16 mouse cellular contexts compared by ENCODE assay signal in genomic region chr1:135725324-135725723, GRCm38 (mm10). TPM values are rescaled to one million over a fixed set of nuclear protein-coding genes. Genes with fewer than 3 reads are reported as not detected.
DNase-seq lines count a peak whose midpoint lies in the region; ATAC-seq and TF ChIP-seq lines count a peak whose summit lies in the region.
"Had no signal": no experiment of that assay in that cellular context is flagged by ENCODE, and none has a peak within 500 bp of the region (broad histone marks: within the 10 kb centered on the region; RNA-seq: fewer than 3 reads in every experiment).

No protein-coding gene starts in this region.

- 90% methylated on average over 6 of the region's 6 CpGs for WGBS in heart, embryonic 16.5 days
- WGBS in lung, embryonic 16.5 days: 88% methylated on average over 6 of the region's 6 CpGs
- 85% methylated on average over 6 of the region's 6 CpGs for WGBS in stomach, postnatal 0 days
- WGBS in midbrain, embryonic 14.5 days: 95% methylated on average over 6 of the region's 6 CpGs

- no peak overlapping the region for H3K4me3 ChIP-seq in heart, embryonic 16.5 days (ENCODE audit: low read length)
- H3K4me3 ChIP-seq in lung, embryonic 16.5 days (ENCODE audit: low read length): no peak overlapping the region
- no peak overlapping the region for H3K4me3 ChIP-seq in stomach, postnatal 0 days (ENCODE audit: low read depth, low read length)
- H3K4me3 ChIP-seq in midbrain, embryonic 14.5 days (replicated peaks; ENCODE audit: low read depth, low read length): no peak overlapping the region
- H3K4me3 ChIP-seq: hindbrain, embryonic 12.5 days; neural tube, embryonic 12.5 days had no signal

- no peaks in the 10 kb centered on the region for H3K27me3 ChIP-seq in heart, embryonic 16.5 days (ENCODE audit: control insufficient read depth, insufficient read depth, low read length)
- no peaks in the 10 kb centered on the region for H3K27me3 ChIP-seq in lung, embryonic 16.5 days (ENCODE audit: control insufficient read depth, insufficient read depth, low read depth, low read length)
- no peaks in the 10 kb centered on the region for H3K27me3 ChIP-seq in stomach, postnatal 0 days (ENCODE audit: control insufficient read depth, insufficient read depth, low read length)
- no peaks in the 10 kb centered on the region for H3K27me3 ChIP-seq in midbrain, embryonic 14.5 days (ENCODE audit: control insufficient read depth, insufficient read depth, low read length)
- H3K27me3 ChIP-seq: hindbrain, embryonic 12.5 days; neural tube, embryonic 12.5 days had no signal

- no peaks in the 10 kb centered on the region for H3K36me3 ChIP-seq in heart, embryonic 16.5 days (ENCODE audit: control insufficient read depth, insufficient read depth)
- H3K36me3 ChIP-seq in lung, embryonic 16.5 days (ENCODE audit: control insufficient read depth, insufficient read depth, low read length): no peaks in the 10 kb centered on the region
- H3K36me3 ChIP-seq in stomach, postnatal 0 days (ENCODE audit: control insufficient read depth, insufficient read depth, low read length): no peaks in the 10 kb centered on the region
- no peaks in the 10 kb centered on the region for H3K36me3 ChIP-seq in midbrain, embryonic 14.5 days (ENCODE audit: control insufficient read depth, insufficient read depth, low read length)
- H3K36me3 ChIP-seq: hindbrain, embryonic 12.5 days; neural tube, embryonic 12.5 days had no signal

- H3K9me3 ChIP-seq in heart, embryonic 16.5 days (replicated peaks; ENCODE audit: control insufficient read depth, low read length): no peaks in the 10 kb centered on the region
- H3K9me3 ChIP-seq in lung, embryonic 16.5 days (ENCODE audit: control insufficient read depth, low read length): no peaks in the 10 kb centered on the region
- no peaks in the 10 kb centered on the region for H3K9me3 ChIP-seq in stomach, postnatal 0 days (ENCODE audit: control insufficient read depth, low read length)
- no peaks in the 10 kb centered on the region for H3K9me3 ChIP-seq in midbrain, embryonic 14.5 days (ENCODE audit: control insufficient read depth, low read length)
- H3K9me3 ChIP-seq: hindbrain, embryonic 12.5 days; neural tube, embryonic 12.5 days had no signal

- TF ChIP-seq CTCF in stomach, postnatal 0 days (IDR thresholded peaks at IDR 0.05; ENCODE audit: low read depth): no peak

- DNase-seq in heart, adult 18-20 months: no peak
- no peak for DNase-seq in lung, postnatal 4 days
- DNase-seq in stomach, postnatal 0 days (ENCODE audit: low spot score): no peak
- DNase-seq in adrenal gland, postnatal 36 days: no peak
- no peak for DNase-seq in midbrain, embryonic 14.5 days
- DNase-seq: cerebellum, adult 11 months; cerebellum, postnatal 25 days; kidney, adult 18-20 months; layer of hippocampus, postnatal 36 days; liver; lung, adult 2 months; right cerebral cortex, postnatal 14 days had no signal

- H3K4me1 ChIP-seq in heart, embryonic 16.5 days (ENCODE audit: control insufficient read depth, insufficient read depth, low read length): peaks cover 25% of the 10 kb centered on the region
- H3K4me1 ChIP-seq in lung, embryonic 16.5 days (replicated peaks; ENCODE audit: control insufficient read depth, insufficient read depth, low read length): peaks cover 15% of the 10 kb centered on the region
- no peaks in the 10 kb centered on the region; the same call in 1 of the 2 replicates for H3K4me1 ChIP-seq in stomach, postnatal 0 days (replicated peaks; ENCODE audit: control insufficient read depth, insufficient read depth)
- peaks cover 5% of the 10 kb centered on the region; the same call in 1 of the 2 replicates for H3K4me1 ChIP-seq in midbrain, embryonic 14.5 days (ENCODE audit: control insufficient read depth, insufficient read depth, low read length)

- TF ChIP-seq EP300 in stomach, postnatal 0 days (optimal IDR thresholded peaks at IDR 0.05): no peak

- no peak for ATAC-seq in heart, embryonic 16.5 days (replicated peaks; ENCODE audit: extremely low read depth, insufficient read depth, low FRiP score)
- ATAC-seq in lung, embryonic 16.5 days (ENCODE audit: low read depth): no peak
- ATAC-seq in stomach, postnatal 0 days (ENCODE audit: low FRiP score, low TSS enrichment): no peak
- ATAC-seq in midbrain, embryonic 14.5 days (ENCODE audit: low FRiP score, low TSS enrichment): no peak

- peak overlapping the region; percentile 46; the same call in 1 of the 2 replicates for H3K27ac ChIP-seq in heart, embryonic 16.5 days (ENCODE audit: low read length)
- peak overlapping the region; percentile 7; the same call in 1 of the 2 replicates for H3K27ac ChIP-seq in lung, embryonic 16.5 days (ENCODE audit: low read length)
- 0 out of 2 replicates have a peak overlapping the region, but pooled peaks have one; percentile 13 for H3K27ac ChIP-seq in stomach, postnatal 0 days (replicated peaks)
- H3K27ac ChIP-seq in midbrain, embryonic 14.5 days (replicated peaks; ENCODE audit: low read depth, low read length): no peak overlapping the region
- H3K27ac ChIP-seq: hindbrain, embryonic 12.5 days; neural tube, embryonic 12.5 days had no signal

- H3K9ac ChIP-seq in heart, embryonic 16.5 days (ENCODE audit: low read length): no peak overlapping the region
- no peak overlapping the region for H3K9ac ChIP-seq in lung, embryonic 16.5 days (ENCODE audit: low read length)
- H3K9ac ChIP-seq in stomach, postnatal 0 days (ENCODE audit: low read length): no peak overlapping the region
- H3K9ac ChIP-seq in midbrain, embryonic 14.5 days (replicated peaks; ENCODE audit: low read length): no peak overlapping the region
- H3K9ac ChIP-seq: hindbrain, embryonic 12.5 days; neural tube, embryonic 12.5 days had no signal

- no peak overlapping the region for H3K4me2 ChIP-seq in heart, embryonic 16.5 days (ENCODE audit: low read depth, low read length)
- no peak overlapping the region for H3K4me2 ChIP-seq in lung, embryonic 16.5 days (ENCODE audit: low read depth, low read length)
- H3K4me2 ChIP-seq in stomach, postnatal 0 days (replicated peaks; ENCODE audit: low read depth): no peak overlapping the region
- no peak overlapping the region for H3K4me2 ChIP-seq in midbrain, embryonic 14.5 days (ENCODE audit: low read length)
- H3K4me2 ChIP-seq: hindbrain, embryonic 12.5 days; neural tube, embryonic 12.5 days had no signal

RNA-seq across cellular contexts. Expression of gene Csrp1, which starts 5.5 kb away (rescaled TPM):
- polyA plus RNA-seq in heart, embryonic 16.5 days (2015; fragmentation: Nextera tagmentation; extraction: Ambion mirVana): 160 and 174 TPM in 2 replicates
- total RNA-seq in heart, adult 18-20 months (2021): 10 to 100 TPM; 47.0 to 51.1 TPM
- polyA plus RNA-seq in lung, embryonic 16.5 days (2015; fragmentation: Nextera tagmentation; extraction: Ambion mirVana): 268 and 290 TPM in 2 replicates
- 418 and 496 TPM in 2 replicates for polyA plus RNA-seq in stomach, postnatal 0 days (2015; fragmentation: Nextera tagmentation; extraction: Ambion mirVana)
- 10 to 100 TPM; 73.3 to 99.3 TPM for total RNA-seq in adrenal gland, postnatal 36 days (2021)
- polyA plus RNA-seq in midbrain, embryonic 14.5 days (2014; fragmentation: Nextera tagmentation; extraction: Ambion mirVana): 13.2 and 16.1 TPM in 2 replicates

RNA-seq across cellular contexts. Expression of gene Phlda3, which starts 40.6 kb away (rescaled TPM):
- 77.1 and 80.4 TPM in 2 replicates for polyA plus RNA-seq in heart, embryonic 16.5 days (2015; fragmentation: Nextera tagmentation; extraction: Ambion mirVana)
- total RNA-seq in heart, adult 18-20 months (2021): 10 to 100 TPM; 11.0 to 11.7 TPM
- polyA plus RNA-seq in lung, embryonic 16.5 days (2015; fragmentation: Nextera tagmentation; extraction: Ambion mirVana): 62.8 and 63.2 TPM in 2 replicates
- 91.1 and 92.2 TPM in 2 replicates for polyA plus RNA-seq in stomach, postnatal 0 days (2015; fragmentation: Nextera tagmentation; extraction: Ambion mirVana)
- 10 to 100 TPM; 45.8 to 51.9 TPM for total RNA-seq in adrenal gland, postnatal 36 days (2021)
- 20.7 and 25.1 TPM in 2 replicates for polyA plus RNA-seq in midbrain, embryonic 14.5 days (2014; fragmentation: Nextera tagmentation; extraction: Ambion mirVana)

RNA-seq across cellular contexts. Expression of gene Tnni1, which starts 53.9 kb away (rescaled TPM):
- 4,265 and 4,826 TPM in 2 replicates for polyA plus RNA-seq in heart, embryonic 16.5 days (2015; fragmentation: Nextera tagmentation; extraction: Ambion mirVana)
- total RNA-seq in heart, adult 18-20 months (2021): 1 to 10 TPM; 1.5 to 1.7 TPM
- polyA plus RNA-seq in lung, embryonic 16.5 days (2015; fragmentation: Nextera tagmentation; extraction: Ambion mirVana): 92.3 and 105 TPM in 2 replicates
- 4.2 and 6.8 TPM in 2 replicates for polyA plus RNA-seq in stomach, postnatal 0 days (2015; fragmentation: Nextera tagmentation; extraction: Ambion mirVana)
- under 1 TPM in 1 of 2 experiments, not detected in 1; 0.33 TPM for total RNA-seq in adrenal gland, postnatal 36 days (2021)
- polyA plus RNA-seq in midbrain, embryonic 14.5 days (2014; fragmentation: Nextera tagmentation; extraction: Ambion mirVana): 0.43 TPM in 1 of 2 replicates, not detected in the other

Comparison
In these comparisons a context has a peak if more than half of its experiments do, and no peak if none do; other contexts are left out.
1. RNA of gene Tnni1, which starts 53.9 kb away (polyA plus RNA-seq): 4,265 to 4,826 TPM in heart, embryonic 16.5 days; 92.3 to 105 TPM in lung, embryonic 16.5 days, 4.2 to 6.8 TPM in stomach, postnatal 0 days and 0.43 TPM in midbrain, embryonic 14.5 days; every median in the first group is over 10 times any median in the second.